Mouse (Mus musculus): ENCODE measurements at regions not wholly inside any gene's neighbourhood (a gene's known extent, or its start where the extent isn't known, plus 50 kb on each side); places are given as distances from the start of the nearest gene placed in this dataset.

DNA sequence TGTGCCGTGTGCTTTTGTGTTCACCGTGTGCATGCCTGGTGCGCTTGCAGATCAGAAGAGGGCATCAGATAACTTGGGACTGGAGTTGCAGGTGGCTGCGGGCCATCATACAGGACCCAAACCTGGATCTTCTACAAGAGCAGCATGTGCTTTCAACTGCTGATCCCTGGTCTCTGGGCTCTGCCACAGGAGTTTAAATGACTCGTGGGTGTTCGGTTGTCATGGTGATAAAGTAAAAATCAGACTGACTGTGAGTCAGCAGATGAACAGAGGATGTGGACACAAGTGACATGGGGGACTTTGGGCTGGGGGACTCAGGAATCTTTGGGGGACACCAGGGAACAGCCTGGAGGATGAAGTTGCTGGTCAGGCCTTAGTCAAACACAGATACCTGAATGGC is 274.4 kb downstream of the Ajap1 start:
- TF ChIP-seq POLR2A (IDR thresholded peaks at IDR 0.05; ENCODE audit: borderline replicate concordance, control insufficient read depth, low read depth, low read length), result no peak
- no peak for TF ChIP-seq CTCF (IDR thresholded peaks at IDR 0.05; ENCODE audit: control insufficient read depth, insufficient read depth, low read length)
